Mouse (Mus musculus) lung, adult 2 months (tissue): ENCODE measurements around the gene D16Ertd472e. TPM values are rescaled to one million over a fixed set of nuclear protein-coding genes. Genes with fewer than 3 reads are reported as not detected.

Experiments
- DNase-seq: peaks from one replicate; pipeline ENCODE4 v3.0.0; 2022
- H3K4me1 ChIP-seq: fragments of 200-500 bp; 2 replicates; pipeline ENCODE4 v1.6.1; 2011; ENCODE audit warnings: low read length; ENCODE audit not compliant: control insufficient read depth, insufficient read depth
- H3K4me3 ChIP-seq: fragments of 200-500 bp; replicated peaks from 2 replicates; pipeline ENCODE3; 2011; ENCODE audit warnings: low read depth, mild to moderate bottlenecking, control low read depth, low read length; ENCODE audit errors: extremely low read depth
- CTCF ChIP-seq: fragments of 200-500 bp; IDR thresholded peaks from 2 replicates; pipeline ENCODE4 v1.5.1; 2011; ENCODE audit warnings: mild to moderate bottlenecking, low read length, control low read depth; ENCODE audit not compliant: insufficient read depth
- POLR2A ChIP-seq: fragments of 200-500 bp; IDR thresholded peaks from 2 replicates; pipeline ENCODE4 v1.6.1; 2011; ENCODE audit warnings: low read depth, mild to moderate bottlenecking, control low read depth, low read length, borderline replicate concordance; ENCODE audit errors: extremely low read depth
- WGBS: fragments of 180-500 bp; shearing (Covaris S2); methylation state at CpG from one replicate; pipeline ENCODE4 v1.1.7; 2018; 5-methylcytosine and 5-hydroxymethylcytosine counted together
- polyA plus RNA-seq: library from polyadenylated mRNA; depleted of rRNA; stranded (reverse); fragments of >200 nt; gene quantifications from 2 replicates; pipeline ENCODE4 v1.2.3, GENCODE M21; 2012

The D16Ertd472e gene
- polyA plus RNA-seq, 1 experiment: 9.8 TPM

DNA sequence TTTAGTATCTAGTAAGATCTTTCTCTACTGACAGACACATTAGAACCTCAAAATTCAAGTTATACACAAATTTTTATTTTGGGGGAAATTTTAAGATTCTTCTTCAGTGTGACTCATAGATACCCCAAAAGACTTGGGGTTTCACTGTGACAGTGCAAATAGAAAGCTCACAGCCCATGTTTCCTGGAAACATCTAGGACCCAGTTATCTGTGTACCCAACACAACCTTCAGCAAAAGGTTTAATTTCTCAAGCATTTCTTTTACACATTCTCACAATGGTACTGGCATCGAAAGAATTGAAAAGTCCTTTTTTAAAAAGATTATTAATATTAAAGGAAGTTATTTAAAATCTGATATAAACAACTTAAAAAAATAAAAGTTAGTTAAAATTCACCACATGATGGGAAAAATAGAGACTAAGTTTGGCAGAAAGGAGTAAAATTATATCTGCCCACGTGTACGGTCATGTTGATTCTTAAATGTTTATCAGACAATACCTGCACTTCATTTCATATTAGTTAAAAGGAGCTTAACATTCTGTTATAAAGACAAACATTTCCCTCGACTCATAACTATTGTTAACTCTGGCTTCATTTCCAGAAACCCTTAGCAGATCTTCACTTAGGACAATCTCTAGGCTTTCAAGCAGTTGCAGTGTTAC is 1.2 kb downstream of the D16Ertd472e start:
- H3K4me3 ChIP-seq: peak overlapping the region; percentile 87
- WGBS: 32% methylated on average over 4 of the region's 4 CpGs
- DNase-seq: no peak
- no peak for TF ChIP-seq POLR2A
- no peak for TF ChIP-seq CTCF
- peaks cover 12% of the 10 kb centered on the region for H3K4me1 ChIP-seq

DNA sequence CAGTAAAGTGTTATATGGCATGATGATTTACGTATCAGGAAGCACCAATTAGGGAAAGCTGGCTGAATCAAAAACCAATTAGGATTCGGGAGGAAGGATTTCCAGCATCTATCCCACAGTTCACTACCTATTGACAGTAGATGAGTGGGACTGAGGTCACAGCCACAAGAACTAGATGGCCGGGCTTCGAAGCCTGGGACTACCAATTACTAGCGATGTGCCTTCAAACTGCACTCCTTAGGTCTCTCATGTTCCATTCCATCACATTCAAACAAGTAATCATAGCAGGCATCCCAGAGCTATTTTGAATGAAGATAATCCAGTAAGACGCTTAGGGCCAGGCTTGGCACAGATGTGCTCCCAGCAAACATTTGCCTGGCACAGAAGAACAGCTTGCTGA is 2.3 kb downstream of the D16Ertd472e start:
- TF ChIP-seq CTCF (no peak), POLR2A (no peak)
- WGBS: 66% methylated on average over 6 of the region's 6 CpGs
- DNase-seq: no peak
- Histone ChIP-seq H3K4me1 (peaks cover 12% of the 10 kb centered on the region), H3K4me3 (peak overlapping the region; percentile 33)

DNA sequence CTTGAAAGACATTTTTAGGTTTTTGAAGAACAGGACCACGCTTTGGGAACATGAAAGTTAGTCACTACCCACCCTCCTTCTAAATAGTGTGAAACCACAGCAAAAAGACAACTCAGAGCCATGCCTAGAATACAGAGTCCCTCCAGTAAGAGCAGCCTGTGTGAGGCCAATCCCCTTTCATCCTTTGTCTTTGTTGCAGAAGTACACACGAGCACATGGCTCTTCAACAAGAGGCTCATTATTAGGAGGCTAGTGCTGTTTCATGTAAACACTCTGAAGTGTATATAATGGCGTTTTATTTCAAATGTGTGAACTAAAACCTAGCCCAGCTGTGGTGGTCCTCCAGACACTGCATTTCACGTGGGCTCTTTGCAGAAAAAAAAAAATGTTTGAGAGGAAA is 3.5 kb downstream of the D16Ertd472e start:
- TF ChIP-seq CTCF (no peak), POLR2A (no peak)
- Histone ChIP-seq H3K4me3 (no peak overlapping the region), H3K4me1 (peaks cover 12% of the 10 kb centered on the region)
- DNase-seq: no peak
- WGBS: 63% methylated on average over 4 of the region's 4 CpGs

DNA sequence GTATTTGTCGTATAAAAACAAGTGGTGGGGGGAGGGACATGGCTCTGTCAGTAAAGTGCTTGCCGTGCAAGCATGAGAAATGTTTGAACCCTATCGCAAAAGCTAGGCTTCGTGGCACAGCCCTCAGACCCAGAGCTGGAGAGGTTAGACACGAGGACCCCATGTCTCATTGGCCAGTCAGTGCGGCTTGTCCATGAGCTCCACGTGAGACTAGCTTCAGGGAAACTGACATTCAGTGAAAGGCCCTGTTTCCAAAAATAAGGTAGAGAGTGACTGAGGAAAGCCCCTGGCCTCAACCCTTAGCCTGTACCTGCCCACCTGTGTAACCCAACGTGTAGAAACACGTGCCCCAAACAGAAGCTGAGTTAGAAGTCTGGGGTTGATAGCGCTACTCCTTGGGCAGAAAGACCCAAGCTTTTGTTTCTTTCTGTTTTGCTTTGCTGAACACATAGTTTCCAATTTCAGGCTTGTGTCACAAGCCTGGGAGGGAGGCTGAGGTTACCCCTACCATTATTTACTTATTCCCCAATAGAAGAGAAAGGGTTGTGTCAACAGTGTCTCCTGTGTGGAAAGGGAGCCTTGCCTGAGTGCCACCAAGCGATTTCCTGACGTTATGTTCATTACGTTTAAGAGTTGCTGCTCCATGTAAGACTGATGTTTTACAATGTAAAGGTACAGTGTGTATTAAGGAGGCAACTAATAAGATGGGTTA is 12.2 kb downstream of the D16Ertd472e start:
- 73% methylated on average over 13 of the region's 13 CpGs for WGBS
- Histone ChIP-seq H3K4me1 (no peaks in the 10 kb centered on the region), H3K4me3 (no peak overlapping the region)
- DNase-seq: no peak
- TF ChIP-seq POLR2A: no peak
- TF ChIP-seq CTCF: no peak

DNA sequence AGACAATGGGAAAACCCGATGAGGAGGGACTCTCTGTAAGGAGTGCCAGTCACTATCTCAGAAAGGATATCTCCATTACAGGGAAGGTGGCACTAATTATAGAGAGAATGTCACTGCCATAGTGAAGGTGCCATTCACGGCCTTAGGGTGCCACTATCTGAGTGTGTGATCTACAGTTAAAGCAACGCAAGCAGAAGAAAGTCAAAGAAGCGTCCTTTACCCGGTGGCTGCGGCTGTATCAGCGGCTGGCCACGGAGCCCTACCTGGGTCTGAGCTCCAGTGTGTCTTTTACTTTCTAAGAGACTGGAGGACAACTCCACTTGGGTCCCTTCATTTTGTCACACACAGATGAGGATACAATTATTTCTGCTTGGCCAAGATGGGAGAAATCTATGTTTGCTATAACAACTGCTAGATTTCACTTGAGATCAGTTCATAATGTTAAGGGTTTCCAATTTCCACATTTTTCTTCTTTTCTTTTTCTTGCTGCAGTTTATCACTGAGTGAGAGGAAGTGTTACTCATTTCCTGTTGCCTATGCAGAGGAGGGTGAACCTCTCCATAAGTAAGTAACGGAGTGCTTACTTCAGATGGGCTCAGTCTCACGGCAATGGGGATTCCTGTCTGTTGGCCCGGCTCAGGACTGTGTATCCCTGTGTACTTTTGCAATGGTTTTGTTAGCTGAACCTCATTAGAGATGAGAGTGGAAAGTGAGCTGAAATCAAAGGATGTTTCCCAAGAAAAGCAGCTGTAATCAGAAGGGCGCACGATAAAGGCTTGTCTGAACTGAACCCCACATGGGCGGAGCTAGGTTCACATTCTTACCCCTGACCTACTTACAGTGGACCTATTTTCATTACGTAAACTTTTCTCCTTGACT is 13.2 kb downstream of the D16Ertd472e start:
- no peaks in the 10 kb centered on the region for H3K4me1 ChIP-seq
- no peak overlapping the region for H3K4me3 ChIP-seq
- no peak for TF ChIP-seq CTCF
- TF ChIP-seq POLR2A: no peak
- no peak for DNase-seq
- WGBS: 63% methylated on average over 15 of the region's 15 CpGs

DNA sequence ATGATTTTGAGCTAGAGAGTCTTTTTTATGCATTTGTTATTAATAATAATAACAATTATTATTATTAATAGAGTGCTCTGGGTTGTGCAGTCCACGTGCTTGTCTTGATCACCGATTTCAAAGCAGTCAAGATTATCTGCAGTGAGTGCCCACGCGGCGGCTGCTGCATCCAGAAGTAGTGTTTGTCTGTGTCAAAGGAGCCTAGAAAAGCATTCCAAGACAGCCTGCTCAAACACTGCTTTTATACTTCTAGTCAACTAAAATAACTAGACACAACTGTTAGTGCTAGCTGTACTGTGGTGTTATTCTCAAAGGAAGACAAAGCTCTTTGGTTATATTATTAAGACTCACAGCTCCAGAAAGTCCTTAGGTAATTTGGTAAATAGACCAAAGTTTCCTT is 15.9 kb downstream of the D16Ertd472e start:
- 65% methylated on average over 5 of the region's 5 CpGs for WGBS
- H3K4me3 ChIP-seq: no peak overlapping the region
- DNase-seq: no peak
- TF ChIP-seq CTCF (no peak), POLR2A (no peak)
- H3K4me1 ChIP-seq: no peaks in the 10 kb centered on the region

DNA sequence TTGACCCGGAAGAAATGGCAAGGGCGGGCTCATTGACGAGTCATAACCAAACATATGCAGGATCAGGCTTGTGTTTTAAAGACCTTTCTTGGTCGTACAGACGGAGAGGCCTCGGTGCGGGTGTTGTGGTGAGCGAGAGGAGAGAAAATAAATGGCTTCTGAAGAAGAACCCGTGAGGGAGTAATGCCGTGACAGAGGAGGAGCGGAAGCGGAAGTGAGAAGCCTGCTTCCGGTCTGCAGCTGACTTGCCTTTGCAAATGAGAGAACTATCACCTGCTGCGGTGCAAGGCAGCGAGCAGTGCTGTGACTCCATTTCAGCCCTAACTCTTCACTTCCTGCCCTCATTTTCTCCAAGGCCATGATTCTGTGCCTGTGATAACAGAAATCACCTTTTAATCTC is 16.4 kb downstream of the D16Ertd472e start:
- H3K4me1 ChIP-seq: no peaks in the 10 kb centered on the region
- TF ChIP-seq CTCF (no peak), POLR2A (no peak)
- H3K4me3 ChIP-seq: no peak overlapping the region
- no peak for DNase-seq
- WGBS: 72% methylated on average over 15 of the region's 15 CpGs

DNA sequence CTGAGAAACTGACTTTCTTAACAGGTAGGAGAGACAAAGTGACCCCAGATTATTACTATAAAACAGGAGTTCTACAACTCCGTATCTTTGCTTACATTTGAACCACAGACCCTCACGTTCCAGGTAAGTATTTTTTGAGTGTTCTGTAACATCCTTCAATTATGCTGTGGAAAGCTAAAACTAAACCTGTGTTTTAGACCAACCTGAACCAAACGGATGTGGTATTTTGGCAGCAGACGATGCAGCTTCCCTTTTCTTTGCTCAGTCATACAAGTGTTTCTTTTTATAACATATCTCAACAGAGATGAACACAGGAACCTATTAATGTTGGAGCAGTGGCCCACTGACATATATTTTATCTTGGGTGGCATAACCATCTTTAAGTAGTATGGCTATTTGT is 18.9 kb downstream of the D16Ertd472e start:
- TF ChIP-seq CTCF: no peak
- TF ChIP-seq POLR2A: no peak
- no peak overlapping the region for H3K4me3 ChIP-seq
- H3K4me1 ChIP-seq: no peaks in the 10 kb centered on the region
- DNase-seq: no peak
- WGBS: 82% methylated on average over 4 of the region's 4 CpGs

DNA sequence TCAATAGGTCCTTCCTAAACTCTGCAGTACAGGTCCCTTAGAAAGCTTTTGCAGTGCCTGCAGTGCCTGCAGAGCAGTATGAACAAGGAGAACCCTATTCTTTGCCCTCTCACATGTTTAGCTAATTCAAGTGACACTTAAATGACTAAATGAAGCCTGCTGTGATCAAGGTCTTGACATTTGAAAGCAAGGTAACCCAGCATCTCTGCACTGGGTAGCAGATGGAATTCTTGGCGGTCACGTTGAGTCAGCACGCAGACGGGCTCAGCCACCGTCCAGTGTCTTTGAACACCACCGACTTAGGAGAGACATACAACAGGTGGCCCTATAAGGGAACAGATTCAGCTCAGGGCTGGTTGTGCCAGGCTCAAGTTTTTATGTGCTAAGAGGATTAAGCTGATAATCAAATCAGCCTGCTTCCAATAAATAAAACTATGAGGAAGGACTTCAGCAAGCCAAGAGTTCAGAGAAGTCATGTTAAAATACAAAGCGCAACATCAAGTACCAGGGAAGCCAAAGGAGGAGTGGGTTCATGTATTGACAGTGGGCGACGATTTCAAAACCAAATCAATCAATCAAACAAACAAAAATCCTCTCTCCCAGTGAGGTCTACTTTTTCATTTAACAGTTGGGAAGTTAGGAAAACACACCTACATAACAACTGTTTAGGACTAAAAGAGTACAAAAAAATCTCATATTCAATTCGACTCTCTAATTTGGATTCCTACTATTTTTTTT is 21.4 kb downstream of the D16Ertd472e start:
- no peak for DNase-seq
- no peak for TF ChIP-seq POLR2A
- TF ChIP-seq CTCF: no peak
- H3K4me3 ChIP-seq: no peak overlapping the region
- H3K4me1 ChIP-seq: no peaks in the 10 kb centered on the region
- 89% methylated on average over 10 of the region's 10 CpGs for WGBS
